In the genomic region with DNA sequence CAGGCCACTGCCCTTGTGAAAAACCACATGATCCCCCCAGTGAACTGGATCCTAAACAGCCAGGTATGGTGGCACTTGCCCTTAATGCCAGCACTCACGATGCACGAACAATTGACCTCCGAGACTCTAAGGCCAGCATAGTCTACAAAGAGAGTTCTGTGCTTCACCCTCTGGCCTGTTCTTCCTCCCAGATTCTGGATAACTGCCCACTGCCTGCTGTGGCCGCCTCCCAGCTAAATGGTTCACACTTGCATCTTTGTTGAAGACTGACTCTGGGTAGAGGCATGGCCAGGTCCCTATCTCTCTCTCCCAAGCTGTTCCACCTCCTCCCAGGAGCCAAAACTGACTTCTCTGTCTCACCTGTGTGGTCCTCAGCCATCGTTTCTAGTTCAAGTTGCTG, we compare ENCODE assay signal across 18 mouse cellular contexts. TPM values are rescaled to one million over a fixed set of nuclear protein-coding genes. Genes with fewer than 3 reads are reported as not detected.
A peak's percentile ranks its signal among the peaks of the same experiment; 100 is the strongest.
DNase-seq lines count a peak whose midpoint lies in the region; ATAC-seq and TF ChIP-seq lines count a peak whose summit lies in the region.
"Had no signal": no experiment of that assay in that cellular context is flagged by ENCODE, and none has a peak within 500 bp of the region (broad histone marks: within the 10 kb centered on the region; RNA-seq: fewer than 3 reads in every experiment).

No protein-coding gene starts in this region.

- no peak overlapping the region for H3K9ac ChIP-seq in hindbrain, postnatal 0 days (replicated peaks; ENCODE audit: low read length)
- no peak overlapping the region for H3K9ac ChIP-seq in hindbrain, embryonic 13.5 days
- no peak overlapping the region for H3K9ac ChIP-seq in midbrain, embryonic 11.5 days (ENCODE audit: low read length)
- H3K9ac ChIP-seq in midbrain, embryonic 15.5 days: no peak overlapping the region
- H3K9ac ChIP-seq: embryonic facial prominence, embryonic 12.5 days; forebrain, embryonic 13.5 days; forebrain, embryonic 15.5 days; forebrain, postnatal 0 days had no signal

- TF ChIP-seq CTCF in hindbrain, postnatal 0 days (IDR thresholded peaks at IDR 0.05; ENCODE audit: low read depth): no peak

- no peak for ATAC-seq in hindbrain, postnatal 0 days
- ATAC-seq in hindbrain, embryonic 13.5 days (ENCODE audit: low FRiP score): no peak
- ATAC-seq in midbrain, embryonic 11.5 days (ENCODE audit: low FRiP score): no peak
- ATAC-seq in midbrain, embryonic 15.5 days (replicated peaks): no peak
- ATAC-seq: forebrain, embryonic 13.5 days; forebrain, embryonic 15.5 days; forebrain, postnatal 0 days had no signal

- H3K4me3 ChIP-seq in hindbrain, postnatal 0 days (ENCODE audit: low read length): no peak overlapping the region
- no peak overlapping the region for H3K4me3 ChIP-seq in hindbrain, embryonic 13.5 days
- H3K4me3 ChIP-seq in midbrain, embryonic 11.5 days (ENCODE audit: low read depth, low read length): no peak overlapping the region
- H3K4me3 ChIP-seq in midbrain, embryonic 15.5 days: no peak overlapping the region
- H3K4me3 ChIP-seq: embryonic facial prominence, embryonic 10.5 days; embryonic facial prominence, embryonic 12.5 days; forebrain, embryonic 13.5 days; forebrain, embryonic 15.5 days had no signal

- 54% methylated on average over 5 of the region's 5 CpGs for WGBS in hindbrain, postnatal 0 days
- WGBS in hindbrain, embryonic 13.5 days: 85% methylated on average over 5 of the region's 5 CpGs
- 89% methylated on average over 5 of the region's 5 CpGs for WGBS in midbrain, embryonic 11.5 days
- WGBS in midbrain, embryonic 15.5 days: 82% methylated on average over 5 of the region's 5 CpGs

- no peaks in the 10 kb centered on the region; the same call in 1 of the 2 replicates for H3K9me3 ChIP-seq in hindbrain, postnatal 0 days (ENCODE audit: low read length)
- H3K9me3 ChIP-seq in hindbrain, embryonic 13.5 days: 0 out of 2 replicates have a peak, but pooled peaks cover 2% of the 10 kb centered on the region
- no peaks in the 10 kb centered on the region for H3K9me3 ChIP-seq in midbrain, embryonic 11.5 days (ENCODE audit: control insufficient read depth, low read length)
- H3K9me3 ChIP-seq in midbrain, embryonic 15.5 days: no peaks in the 10 kb centered on the region
- H3K9me3 ChIP-seq: embryonic facial prominence, embryonic 10.5 days; embryonic facial prominence, embryonic 12.5 days; forebrain, embryonic 13.5 days; forebrain, embryonic 15.5 days had no signal

- no peak overlapping the region for H3K27ac ChIP-seq in hindbrain, postnatal 0 days
- H3K27ac ChIP-seq in hindbrain, embryonic 13.5 days: no peak overlapping the region
- no peak overlapping the region for H3K27ac ChIP-seq in midbrain, embryonic 11.5 days (ENCODE audit: low read depth, low read length)
- H3K27ac ChIP-seq in midbrain, embryonic 15.5 days: no peak overlapping the region
- H3K27ac ChIP-seq: embryonic facial prominence, embryonic 10.5 days; embryonic facial prominence, embryonic 12.5 days; forebrain, embryonic 13.5 days; forebrain, embryonic 15.5 days had no signal

- peaks cover 10% of the 10 kb centered on the region for H3K4me1 ChIP-seq in hindbrain, postnatal 0 days (ENCODE audit: insufficient read depth, low read length)
- peaks cover 16% of the 10 kb centered on the region; the same call in 1 of the 2 replicates for H3K4me1 ChIP-seq in hindbrain, embryonic 13.5 days (replicated peaks)
- H3K4me1 ChIP-seq in midbrain, embryonic 11.5 days (ENCODE audit: control insufficient read depth, insufficient read depth, low read length): no peaks in the 10 kb centered on the region
- H3K4me1 ChIP-seq in midbrain, embryonic 15.5 days: no peaks in the 10 kb centered on the region
- H3K4me1 ChIP-seq: forebrain, embryonic 15.5 days had no signal

- DNase-seq in hindbrain, postnatal 0 days (ENCODE audit: low spot score): peak; percentile 27
- DNase-seq in midbrain, embryonic 11.5 days (ENCODE audit: low spot score, missing footprints): peak; percentile 64
- DNase-seq in brain, adult 2 months (ENCODE audit: low read depth, low spot score): peak; percentile 61
- no peak for DNase-seq in heart, adult 11 months
- DNase-seq: adrenal gland, adult 2 months; adrenal gland, postnatal 10 days; adrenal gland, postnatal 25 days; cerebellum, adult 8-10 months; cerebellum, postnatal 25 days; forebrain, postnatal 0 days had no signal

- no peaks in the 10 kb centered on the region for H3K36me3 ChIP-seq in hindbrain, postnatal 0 days (ENCODE audit: insufficient read depth, low read length)
- H3K36me3 ChIP-seq in hindbrain, embryonic 13.5 days: no peaks in the 10 kb centered on the region
- H3K36me3 ChIP-seq in midbrain, embryonic 11.5 days (ENCODE audit: control insufficient read depth, insufficient read depth, low read length): no peaks in the 10 kb centered on the region
- no peaks in the 10 kb centered on the region for H3K36me3 ChIP-seq in midbrain, embryonic 15.5 days (replicated peaks)
- H3K36me3 ChIP-seq: embryonic facial prominence, embryonic 10.5 days; embryonic facial prominence, embryonic 12.5 days; forebrain, embryonic 15.5 days had no signal

- H3K27me3 ChIP-seq in hindbrain, postnatal 0 days (ENCODE audit: insufficient read depth, low read length): no peaks in the 10 kb centered on the region
- no peaks in the 10 kb centered on the region for H3K27me3 ChIP-seq in hindbrain, embryonic 13.5 days
- no peaks in the 10 kb centered on the region for H3K27me3 ChIP-seq in midbrain, embryonic 11.5 days (ENCODE audit: control insufficient read depth, insufficient read depth, low read length)
- no peaks in the 10 kb centered on the region for H3K27me3 ChIP-seq in midbrain, embryonic 15.5 days (replicated peaks)
- H3K27me3 ChIP-seq: embryonic facial prominence, embryonic 12.5 days; forebrain, embryonic 13.5 days; forebrain, embryonic 15.5 days had no signal

- H3K4me2 ChIP-seq in hindbrain, postnatal 0 days (ENCODE audit: low read depth, low read length): no peak overlapping the region
- H3K4me2 ChIP-seq in hindbrain, embryonic 13.5 days: no peak overlapping the region
- no peak overlapping the region for H3K4me2 ChIP-seq in midbrain, embryonic 11.5 days
- H3K4me2 ChIP-seq in midbrain, embryonic 15.5 days: no peak overlapping the region
- H3K4me2 ChIP-seq: embryonic facial prominence, embryonic 12.5 days; forebrain, embryonic 13.5 days; forebrain, embryonic 15.5 days had no signal

RNA-seq across cellular contexts. Expression of gene Hrh1, which starts 36.8 kb away (rescaled TPM):
- total RNA-seq in hindbrain, postnatal 0 days (2014; rRNA removed): 2.4 and 5.3 TPM in 2 replicates
- 1.6 and 1.9 TPM in 2 replicates for polyA plus RNA-seq in hindbrain, postnatal 0 days (2015; fragmentation: Nextera tagmentation; extraction: Ambion mirVana)
- 0.47 and 0.73 TPM in 2 replicates for polyA plus RNA-seq in hindbrain, embryonic 13.5 days (2015; fragmentation: Nextera tagmentation; extraction: Ambion mirVana)
- polyA plus RNA-seq in midbrain, embryonic 11.5 days (2014; fragmentation: Nextera tagmentation; extraction: Ambion mirVana): 0.07 and 0.17 TPM in 2 replicates
- polyA plus RNA-seq in midbrain, embryonic 15.5 days (2015; fragmentation: Nextera tagmentation; extraction: Ambion mirVana): 0.89 and 0.93 TPM in 2 replicates
- total RNA-seq: MEL had no signal
- polyA plus RNA-seq: embryonic facial prominence, embryonic 14.5 days had no signal
